Mouse (Mus musculus): Measurements from ENCODE around the gene Ubl7.

GRCm38 (mm10) chr9:57940861-57941638 lies 30.3 kb downstream of the Ubl7 start:
- TF ChIP-seq POLR2A (IDR thresholded peaks at IDR 0.05; ENCODE audit: low read depth, low read length) (no peak), CTCF (IDR thresholded peaks at IDR 0.05; ENCODE audit: extremely low read depth, insufficient read depth, insufficient read length, insufficient replicate concordance) (no peak)
